Mouse (Mus musculus) thymus, postnatal 10 days (tissue): ENCODE measurements around the gene Zfx.
A peak's percentile ranks its signal among the peaks of the same experiment; 100 is the strongest.

Experiments
- DNase-seq, 2 experiments: peaks; one replicate each; pipeline ENCODE4 v3.0.0; 2021; ENCODE audit warnings: low spot score in 2 of 2

The Zfx gene

DNA sequence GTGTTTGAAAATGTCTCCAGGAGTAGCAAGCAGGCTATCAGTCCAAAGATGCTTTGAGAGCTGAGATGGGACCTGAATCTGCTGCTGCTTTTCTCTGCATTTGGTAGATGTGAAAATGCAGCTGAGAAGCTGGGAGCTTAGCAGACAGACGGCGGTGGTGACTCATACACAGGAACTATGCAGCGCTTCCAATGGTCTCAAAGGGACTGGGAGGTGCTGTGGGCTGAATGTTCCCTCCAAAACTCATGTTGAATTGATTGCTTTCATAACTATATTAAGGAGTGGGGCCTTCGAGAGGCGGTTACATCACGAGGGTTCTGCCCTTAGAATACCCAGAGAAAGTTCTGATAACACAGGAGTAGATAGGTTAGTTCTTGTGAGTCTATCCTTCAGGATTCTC, 62.3 kb downstream of the Zfx start:
- no peak for DNase-seq

DNA sequence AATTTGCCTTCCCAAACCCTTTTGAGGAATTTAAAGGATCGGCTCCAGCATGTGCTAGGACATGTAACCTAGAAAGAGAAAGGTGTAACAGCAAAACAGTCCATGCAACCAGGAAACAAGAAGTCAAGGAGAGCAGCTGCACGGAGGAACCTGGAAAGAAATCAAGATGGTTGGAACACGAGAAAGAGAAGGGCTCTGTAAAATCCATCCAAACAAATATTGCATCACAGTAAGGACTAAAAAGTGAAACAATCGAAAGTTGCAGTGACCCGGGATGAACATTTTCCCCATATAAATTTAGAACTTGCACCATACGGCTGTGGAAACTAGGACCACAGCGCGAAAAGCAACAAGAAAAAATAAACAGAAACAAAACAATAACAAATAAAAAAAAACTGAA, 62.8 kb downstream of the Zfx start:
- DNase-seq = no peak

DNA sequence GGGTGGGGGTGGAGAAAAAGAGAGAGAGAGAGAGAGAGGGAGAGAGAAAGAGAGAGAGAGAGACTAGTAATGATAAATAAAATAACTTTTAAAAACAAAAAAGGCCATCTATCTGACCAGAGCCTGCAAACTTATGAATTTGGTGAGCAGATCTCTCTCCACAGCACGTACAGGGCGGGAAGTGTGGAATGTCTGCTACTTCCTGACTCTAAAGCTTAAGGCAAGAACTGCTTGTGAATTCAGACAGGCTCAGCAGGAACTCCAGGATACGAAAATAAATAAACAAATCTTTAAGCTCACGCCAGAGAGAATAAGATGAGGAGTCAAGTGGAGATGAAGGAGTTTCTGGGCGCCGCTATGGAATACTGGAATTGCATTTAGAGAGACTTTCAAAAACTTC, 64.8 kb downstream of the Zfx start:
- DNase-seq = no peak

- DNase-seq = no peak
Observed at GRCm38 (mm10) chrX:94049048-94049447, 74.5 kb downstream of the Zfx start.

DNA sequence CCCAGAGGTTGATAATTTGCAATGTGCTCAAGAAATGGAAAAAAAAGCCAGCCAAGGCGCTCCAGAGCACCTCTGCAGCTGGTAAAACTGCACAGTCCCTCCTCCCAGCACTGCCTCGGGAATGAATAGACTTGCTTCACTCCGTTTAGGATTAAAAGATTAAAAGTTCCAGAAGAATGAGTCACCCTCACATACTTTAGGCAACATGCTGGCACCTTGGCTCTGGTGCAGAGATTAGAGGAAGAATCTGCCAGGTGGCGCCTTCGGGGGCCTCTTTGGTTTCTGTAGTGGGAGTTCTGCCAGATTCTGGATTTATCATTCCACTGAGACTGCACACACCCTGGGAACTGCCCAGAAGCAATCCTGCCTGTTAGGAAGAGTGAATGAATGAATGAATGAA, 75.5 kb downstream of the Zfx start:
- DNase-seq = no peak

DNA sequence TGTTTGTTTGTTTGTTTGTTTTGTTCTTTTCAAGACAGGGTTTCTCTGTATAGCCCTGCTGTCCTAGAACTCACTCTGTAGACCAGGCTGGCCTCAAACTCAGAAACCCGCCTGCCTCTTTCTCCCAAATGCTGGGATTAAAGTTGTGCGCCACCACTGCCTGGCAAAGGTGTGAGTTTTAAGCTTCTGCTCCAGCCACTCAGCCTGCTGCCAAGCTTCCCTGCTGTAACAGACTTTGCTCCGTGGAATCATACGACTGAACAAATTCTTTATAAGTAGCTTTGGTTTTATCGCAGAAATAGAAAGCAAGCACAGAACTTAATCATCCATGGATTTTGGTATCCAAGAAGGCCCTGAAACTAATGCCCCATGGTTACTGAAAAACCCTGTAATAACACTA, 76.1 kb downstream of the Zfx start:
- DNase-seq = no peak

- peak; percentile 9 to 25 for DNase-seq
Observed at GRCm38 (mm10) chrX:94032937-94033336, 90.6 kb downstream of the Zfx start.

GRCm38 (mm10) chrX:94030081-94030480, 93.4 kb downstream of the Zfx start:
- no peak for DNase-seq
